Mouse (Mus musculus): ENCODE data around the gene Gpatch4. TPM values are rescaled to one million over a fixed set of nuclear protein-coding genes. Genes with fewer than 3 reads are reported as not detected.

The Gpatch4 gene
- total RNA-seq, 2 experiments from 2014 or later, result 7.2 to 7.5 TPM

- DNase-seq, result peak; percentile 41
Measured at GRCm38 (mm10) chr3:88030608-88031395, 12.1 kb upstream of the Gpatch4 start.

GRCm38 (mm10) chr3:88033506-88033905 is 9.4 kb upstream of the Gpatch4 start:
- no peak for DNase-seq

DNA sequence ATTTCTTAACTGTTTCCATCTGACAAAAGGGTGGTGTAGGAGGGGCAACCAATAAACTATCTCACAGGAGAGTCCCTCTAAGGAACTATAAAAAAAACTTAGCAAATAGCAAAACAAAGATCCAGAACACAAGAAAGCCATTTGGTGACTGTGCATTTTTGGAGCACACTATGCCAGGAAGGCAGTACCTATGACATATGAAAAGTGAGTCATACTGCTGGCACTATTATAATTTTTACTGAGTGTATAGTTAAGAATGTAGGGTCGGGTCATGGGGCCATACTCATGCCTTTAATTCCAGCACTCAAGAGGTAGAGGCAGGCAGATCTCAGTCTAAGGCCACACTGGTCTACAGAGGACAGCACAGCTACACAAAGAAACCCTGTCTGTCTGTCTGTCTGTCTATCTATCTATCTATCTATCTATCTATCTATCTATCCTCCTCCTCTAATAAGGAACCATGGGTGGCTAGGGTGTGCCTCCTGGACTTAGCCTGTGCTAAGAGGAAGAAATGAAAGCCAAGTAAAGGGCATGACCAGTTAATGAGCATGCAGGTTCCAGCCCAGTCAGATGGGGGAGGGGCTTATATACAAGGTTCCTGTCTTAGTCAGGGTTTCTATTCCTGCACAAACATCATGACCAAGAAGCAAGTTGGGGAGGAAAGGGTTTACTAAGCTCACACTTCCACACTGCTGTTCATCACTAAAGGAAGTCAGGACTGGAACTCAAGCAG is 7.2 kb upstream of the Gpatch4 start:
- no peak for DNase-seq

- no peak for DNase-seq
Measured at GRCm38 (mm10) chr3:88049532-88049931, 6.6 kb downstream of the Gpatch4 start.

DNA sequence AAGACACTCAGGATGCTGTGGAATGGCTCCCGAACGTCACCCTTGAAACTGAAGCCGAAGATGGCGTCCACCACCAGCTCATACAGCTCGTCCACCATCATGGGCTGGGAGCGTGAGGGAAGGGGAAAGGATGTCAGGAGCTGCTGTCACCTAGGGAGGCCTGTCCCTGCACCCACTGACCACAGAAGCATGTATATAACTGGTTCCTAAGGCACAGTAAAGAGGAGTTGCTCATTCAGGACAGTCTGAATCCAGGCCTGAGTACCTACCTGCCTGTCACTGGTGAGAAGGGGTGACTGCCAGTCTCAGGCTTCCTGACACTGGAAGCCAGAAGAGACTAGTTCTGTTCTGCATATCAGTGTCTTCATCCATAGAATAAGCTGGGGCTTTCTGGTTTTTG is 14.1 kb downstream of the Gpatch4 start:
- DNase-seq, result no peak

DNA sequence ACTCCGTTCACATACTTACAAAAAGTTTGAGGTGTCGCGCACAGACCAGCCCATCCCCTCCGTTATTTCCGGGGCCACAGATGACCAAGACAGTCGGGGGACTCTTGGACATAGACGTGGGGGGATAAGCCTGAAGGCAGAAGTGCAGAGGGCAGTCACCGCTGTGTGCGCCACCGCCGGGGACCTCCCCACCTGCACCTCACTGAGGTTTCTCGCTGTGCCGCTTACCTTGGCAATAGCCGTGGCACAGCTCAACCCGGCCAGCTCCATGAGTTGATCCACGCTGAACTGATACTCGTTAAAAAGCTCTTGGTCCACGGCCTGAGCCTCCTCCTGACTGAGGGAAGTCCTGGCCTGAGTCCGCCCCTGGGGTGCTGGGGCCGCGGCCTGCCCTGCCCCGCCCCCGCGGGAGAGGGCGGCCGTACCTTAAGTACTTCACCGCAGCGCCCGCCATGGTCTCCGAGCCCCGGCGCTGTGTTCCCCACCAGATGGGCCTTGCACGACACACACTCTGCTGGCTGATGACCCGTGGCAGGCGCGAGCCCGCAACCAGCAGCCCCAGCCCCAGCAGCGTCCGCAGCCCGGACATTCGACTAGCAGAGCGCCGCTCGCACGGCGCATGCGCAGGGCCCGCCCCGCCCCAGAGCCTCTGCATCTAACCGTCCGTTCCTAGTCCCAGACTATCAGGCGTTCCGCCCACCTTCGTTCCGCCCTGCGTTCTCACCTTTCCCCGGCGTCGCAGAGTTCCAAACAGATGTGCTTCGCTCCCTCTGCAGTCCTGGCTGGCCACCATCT is 15.2 kb downstream of the Gpatch4 start, which contains the start of gene Naxe:
Gene Naxe (minus strand): TSS at position 594 of the 795 bp plus-strand sequence.
- DNase-seq, result peak; percentile 89

DNA sequence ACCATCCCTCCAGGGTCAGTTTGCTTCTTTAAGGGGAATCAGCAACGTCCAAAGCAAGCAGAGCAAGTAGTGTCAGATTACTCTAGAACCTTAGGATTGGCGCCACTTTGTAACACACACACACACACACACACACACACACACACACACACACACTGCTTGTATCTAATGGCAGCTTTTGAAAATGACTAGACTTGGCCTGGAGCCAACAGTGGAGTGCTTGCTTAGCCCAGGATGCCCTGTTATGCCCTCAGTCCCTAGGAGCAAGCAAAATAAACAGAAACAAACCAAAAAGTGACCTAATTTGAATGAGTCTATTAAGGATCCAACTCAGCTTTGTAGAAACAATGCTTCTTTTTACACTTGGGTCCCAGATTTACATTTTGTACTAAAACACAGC is 25.5 kb downstream of the Gpatch4 start:
- no peak for DNase-seq

- DNase-seq, result peak; percentile 95
Measured at GRCm38 (mm10) chr3:88071783-88072182, 28.9 kb downstream of the Gpatch4 start.

- DNase-seq, result no peak
Measured at GRCm38 (mm10) chr3:88073631-88074030, 30.7 kb downstream of the Gpatch4 start.

DNA sequence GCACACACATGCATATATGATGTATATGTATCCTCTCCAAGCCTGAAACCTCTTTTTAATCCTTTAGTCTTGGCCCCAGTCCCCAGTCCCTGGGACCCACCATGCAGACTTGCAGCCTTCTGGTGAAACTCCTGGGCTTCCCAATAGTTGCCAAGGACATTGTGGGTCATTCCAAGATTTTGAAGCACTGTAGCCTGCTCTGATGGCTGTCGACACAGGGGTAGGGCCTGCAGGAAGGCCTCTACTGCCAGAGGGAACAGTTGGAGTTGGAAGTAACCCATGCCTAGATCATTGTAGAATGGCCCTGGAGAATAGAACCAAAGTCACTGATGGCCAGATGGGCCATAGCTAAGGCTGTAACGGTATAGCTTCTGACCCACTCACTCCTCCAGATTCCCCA is 31.4 kb downstream of the Gpatch4 start:
- DNase-seq, result no peak

GRCm38 (mm10) chr3:88074766-88075165 is 31.9 kb downstream of the Gpatch4 start:
- DNase-seq, result no peak

GRCm38 (mm10) chr3:88077441-88077840 is 34.5 kb downstream of the Gpatch4 start:
- no peak for DNase-seq

GRCm38 (mm10) chr3:88078204-88078603 is 35.3 kb downstream of the Gpatch4 start, which contains the start of gene Ttc24:
Gene Ttc24 (minus strand): TSS chr3:88078304.
- DNase-seq, result peak; percentile 2

DNA sequence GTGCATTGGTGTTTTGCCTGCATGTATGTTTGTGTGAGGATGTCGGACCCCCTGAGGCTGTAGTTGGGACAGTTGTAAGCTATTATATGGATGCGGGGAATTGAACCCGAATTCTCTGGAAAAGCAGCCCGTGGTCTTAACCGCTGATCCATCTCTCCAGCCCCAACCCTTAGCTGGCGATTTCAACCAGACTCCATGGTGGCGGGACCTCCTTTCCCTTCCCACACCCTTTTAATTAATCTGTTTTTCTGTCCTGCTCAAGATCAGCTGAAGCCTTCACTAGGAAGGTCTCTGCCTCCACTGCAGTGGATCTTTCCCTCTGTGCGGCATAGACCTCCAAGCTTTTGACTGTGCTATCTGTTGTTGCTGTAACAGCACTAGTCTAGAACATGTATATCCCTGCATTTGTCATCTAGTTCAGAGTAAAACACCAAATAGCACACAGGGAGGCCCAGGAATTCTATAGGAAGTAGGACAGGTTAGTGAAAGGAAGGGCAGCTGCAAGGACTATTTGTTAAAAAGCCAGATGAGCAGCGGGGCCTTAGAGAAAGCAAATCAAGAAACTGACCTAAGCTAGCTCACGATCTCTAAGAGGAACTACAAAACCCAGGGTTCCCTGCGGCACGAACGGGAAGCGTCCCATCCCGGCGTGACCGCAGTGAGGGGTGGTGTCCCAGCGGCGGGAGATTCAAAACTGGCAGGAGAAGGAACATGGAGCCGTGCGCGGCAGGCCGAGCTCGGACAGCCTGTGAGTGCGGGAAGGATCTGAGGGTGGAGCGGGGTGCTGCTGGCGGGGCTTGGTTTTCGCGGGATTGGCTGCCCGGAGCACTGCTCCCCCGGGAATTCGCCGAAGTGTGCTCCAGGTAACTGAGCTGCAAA is 38.7 kb downstream of the Gpatch4 start, which contains the start of gene Iqgap3:
Gene Iqgap3 (plus strand): TSS at position 627 of the 879 bp plus-strand sequence.
- DNase-seq, result peak; percentile 93

GRCm38 (mm10) chr3:88082224-88082618 is 39.3 kb downstream of the Gpatch4 start:
- DNase-seq, result no peak

DNA sequence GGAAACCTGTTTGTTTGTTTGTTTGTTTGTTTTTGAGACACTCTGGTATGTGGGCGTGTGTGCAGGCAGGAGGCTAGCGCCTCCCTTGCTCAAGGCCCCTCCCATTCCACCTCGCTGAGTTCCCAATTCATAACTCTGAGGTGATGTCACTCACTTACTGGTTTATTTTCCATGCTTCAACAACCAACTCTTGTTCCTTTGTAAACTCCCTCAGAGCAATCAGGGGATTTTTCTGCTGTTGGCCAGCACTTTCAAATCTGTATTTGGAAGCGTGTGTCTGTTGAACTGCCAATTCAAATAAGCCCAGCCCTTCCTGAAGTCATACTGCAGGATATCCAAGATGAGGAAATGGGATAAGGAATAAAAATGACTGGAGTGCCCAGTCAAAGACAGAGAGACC is 39.8 kb downstream of the Gpatch4 start:
- peak; percentile 37 for DNase-seq

- DNase-seq, result no peak
Measured at GRCm38 (mm10) chr3:88084001-88084400, 41.1 kb downstream of the Gpatch4 start.

DNA sequence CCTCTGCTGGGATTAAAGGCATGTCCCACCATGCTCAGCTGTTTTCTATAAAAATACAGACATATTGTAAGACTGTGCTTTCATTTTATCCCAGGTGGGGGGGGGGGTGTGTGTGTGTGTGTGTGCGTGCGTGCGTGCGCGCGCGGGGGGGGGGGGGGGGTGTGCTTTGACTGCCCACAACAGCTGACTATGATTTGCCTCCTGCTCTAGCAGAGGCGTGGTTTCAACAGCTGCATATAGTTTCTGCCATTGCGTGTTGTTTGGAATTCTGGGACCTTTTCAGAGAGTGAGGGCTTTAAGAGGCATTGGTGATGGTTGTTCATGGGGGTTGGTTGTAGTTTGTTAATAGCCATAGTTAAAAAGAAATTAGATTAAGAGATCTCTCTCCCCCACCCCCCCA is 42.6 kb downstream of the Gpatch4 start:
- DNase-seq, result no peak

GRCm38 (mm10) chr3:88087688-88088087 is 44.8 kb downstream of the Gpatch4 start:
- DNase-seq, result peak; percentile 41

DNA sequence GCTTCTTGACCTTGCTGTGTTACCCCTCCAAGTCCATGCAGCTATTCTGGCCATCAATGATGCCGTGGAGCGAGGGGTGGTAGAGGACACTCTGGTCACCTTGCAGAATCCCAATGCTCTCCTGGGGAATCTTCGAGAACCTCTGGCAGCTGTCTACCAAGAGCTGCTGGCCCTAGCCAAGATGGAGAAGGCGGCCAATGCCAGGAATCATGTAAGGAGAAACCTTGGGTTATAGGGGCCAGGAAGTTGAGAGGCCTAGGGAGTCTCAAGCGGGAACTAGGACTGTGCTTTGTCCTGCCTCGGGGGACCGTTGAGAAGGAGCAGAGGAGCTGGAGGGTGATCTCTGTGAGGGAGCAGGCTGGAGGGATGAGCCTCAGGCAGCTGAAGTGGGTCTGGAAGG is 47.2 kb downstream of the Gpatch4 start:
- no peak for DNase-seq

DNA sequence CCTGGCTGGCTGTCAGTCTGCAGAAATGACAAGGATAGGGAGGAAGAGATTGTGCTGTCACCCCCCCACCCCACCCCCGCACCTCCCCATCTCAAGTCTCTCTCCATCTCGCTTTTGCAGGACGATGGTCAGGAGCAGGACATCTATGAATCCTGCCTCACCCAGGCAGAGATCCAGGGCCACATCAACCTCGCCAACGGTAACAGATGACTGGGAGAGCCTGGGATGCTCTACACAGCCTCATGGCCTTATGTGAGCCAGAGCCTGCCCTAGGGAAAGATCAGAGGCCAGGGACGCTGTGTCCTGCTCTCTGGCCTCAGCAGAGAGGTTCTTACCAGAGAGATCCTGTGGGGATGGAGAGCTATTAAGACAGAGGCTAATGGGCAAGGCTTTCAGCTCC is 47.7 kb downstream of the Gpatch4 start:
- DNase-seq, result no peak

DNA sequence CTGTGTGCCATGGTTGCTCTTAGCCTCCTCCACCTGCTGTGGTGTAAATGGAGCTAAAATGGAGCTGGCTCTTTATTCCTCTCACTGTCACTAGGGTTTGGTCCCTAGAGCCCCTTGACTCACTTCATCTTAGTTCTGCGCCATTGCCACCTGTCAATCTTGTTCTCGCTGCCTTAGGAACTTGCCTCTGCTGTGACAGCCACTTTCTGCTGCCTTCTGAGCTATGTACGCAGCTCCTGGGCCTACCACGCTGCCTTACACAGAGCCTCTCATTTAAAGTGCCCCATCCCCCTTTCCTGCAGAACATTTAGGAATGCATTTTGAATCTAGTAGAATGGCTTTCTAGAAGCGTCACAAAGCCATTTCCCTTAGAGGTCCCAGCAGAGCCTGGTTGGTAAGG is 51.2 kb downstream of the Gpatch4 start:
- no peak for DNase-seq

All from heart, postnatal 4 days (tissue).